Mouse (Mus musculus): ENCODE measurements around the gene Arhgef25.

- TF ChIP-seq CTCF (IDR thresholded peaks at IDR 0.05; ENCODE audit: control insufficient read depth, insufficient read depth, insufficient replicate concordance, low read depth, low read length) (no peak), POLR2A (IDR thresholded peaks at IDR 0.05; ENCODE audit: control insufficient read depth, low read depth, low read length) (no peak)
Observed at GRCm38 (mm10) chr10:127200279-127200678, 10.4 kb upstream of the Arhgef25 start.

Measured in testis, adult 2 months (tissue).